ENCODE assay signal across 18 mouse cellular contexts in genomic region chr19:6675586-6675985, GRCm38 (mm10).
"Had no signal": no experiment of that assay in that cellular context is flagged by ENCODE, and none has a peak within 500 bp of the region (broad histone marks: within the 10 kb centered on the region; RNA-seq: fewer than 3 reads in every experiment).

No protein-coding gene starts in this region.

- H3K4me3 ChIP-seq: limb, embryonic 12.5 days; limb, embryonic 15.5 days; megakaryocyte, embryonic 14.5 days; midbrain, embryonic 10.5 days; myocyte; neural tube, embryonic 13.5 days had no signal

- H3K4me2 ChIP-seq: limb, embryonic 12.5 days; limb, embryonic 15.5 days; liver, embryonic 11.5 days; lung, embryonic 14.5 days; neural tube, embryonic 13.5 days had no signal

- ATAC-seq: liver, postnatal 0 days; lung, postnatal 0 days had no signal

- H3K27me3 ChIP-seq: neural tube, embryonic 13.5 days had no signal

- H3K4me1 ChIP-seq: limb, embryonic 12.5 days; limb, embryonic 15.5 days; neural tube, embryonic 13.5 days had no signal

- H3K9me3 ChIP-seq: limb, embryonic 12.5 days; limb, embryonic 15.5 days; megakaryocyte, embryonic 14.5 days; midbrain, embryonic 10.5 days; neural tube, embryonic 13.5 days had no signal

- H3K9ac ChIP-seq: limb, embryonic 12.5 days; limb, embryonic 15.5 days; liver, embryonic 14.5 days; liver, postnatal 0 days; lung, embryonic 14.5 days; neural tube, embryonic 13.5 days had no signal

- DNase-seq: kidney, adult 9 months; kidney, postnatal 14 days; kidney, postnatal 4 days; liver, postnatal 0 days; lung, embryonic 14.5 days; midbrain, embryonic 14.5 days; thymus, adult 18-20 months; thymus, postnatal 36 days had no signal

- H3K27ac ChIP-seq: limb, embryonic 12.5 days; limb, embryonic 15.5 days; liver, embryonic 14.5 days; macrophage; midbrain, embryonic 10.5 days; neural tube, embryonic 13.5 days had no signal

- H3K36me3 ChIP-seq: limb, embryonic 12.5 days; limb, embryonic 15.5 days; midbrain, embryonic 10.5 days; neural tube, embryonic 13.5 days had no signal
